Mouse (Mus musculus) kidney, adult 2 months (tissue): ENCODE data around the gene Agrp. TPM values are rescaled to one million over a fixed set of nuclear protein-coding genes. Genes with fewer than 3 reads are reported as not detected.

Experiments
- DNase-seq: peaks from one replicate; pipeline ENCODE4 v3.0.0; 2021
- H3K27ac ChIP-seq: fragments of 200-500 bp; 2 replicates; pipeline ENCODE4 v1.5.1; 2012; ENCODE audit warnings: low read depth, low read length, control low read depth, inconsistent platforms; ENCODE audit not compliant: insufficient read depth
- H3K27me3 ChIP-seq: fragments of 200-500 bp; replicated peaks from 2 replicates; pipeline ENCODE4 v1.6.1; 2012; ENCODE audit warnings: mild to moderate bottlenecking, moderate library complexity, low read length, inconsistent platforms; ENCODE audit not compliant: control insufficient read depth, insufficient read depth
- H3K36me3 ChIP-seq: fragments of 200-500 bp; 2 replicates; pipeline ENCODE4 v1.6.1; 2012; ENCODE audit warnings: mild to moderate bottlenecking, moderate library complexity, low read length, inconsistent platforms; ENCODE audit not compliant: control insufficient read depth, insufficient read depth
- H3K4me1 ChIP-seq: fragments of 200-500 bp; 2 replicates; pipeline ENCODE4 v1.6.1; 2011; ENCODE audit warnings: low read length; ENCODE audit not compliant: control insufficient read depth, insufficient read depth
- H3K4me3 ChIP-seq: fragments of 200-500 bp; 2 replicates; pipeline ENCODE4 v1.5.1; 2011; ENCODE audit warnings: mild to moderate bottlenecking, low read depth, low read length, control low read depth; ENCODE audit not compliant: insufficient read depth
- CTCF ChIP-seq: fragments of 200-500 bp; conservative IDR thresholded peaks from 2 replicates; pipeline ENCODE4 v1.5.1; 2011; ENCODE audit warnings: low read depth, mild to moderate bottlenecking, control low read depth, low read length, moderate library complexity, mixed read lengths; ENCODE audit not compliant: insufficient read depth, insufficient read length
- POLR2A ChIP-seq: fragments of 200-500 bp; IDR thresholded peaks from one replicate; pipeline ENCODE4 v1.6.1; 2011; ENCODE audit warnings: low read depth, low read length, control low read depth
- WGBS: fragments of 180-500 bp; shearing (Covaris S2); methylation state at CpG from one replicate; pipeline ENCODE4 v1.1.7; 2018; 5-methylcytosine and 5-hydroxymethylcytosine counted together
- polyA plus RNA-seq: library from polyadenylated mRNA; depleted of rRNA; stranded (reverse); fragments of >200 nt; gene quantifications from 2 replicates; pipeline ENCODE4 v1.2.3, GENCODE M21; 2012; rRNA removed

The Agrp gene
- 0.13 and 0.31 TPM in 2 replicates for polyA plus RNA-seq

- no peak for TF ChIP-seq POLR2A
- no peak for TF ChIP-seq CTCF
- Histone ChIP-seq H3K4me1 (peaks cover 7% of the 10 kb centered on the region; the same call in 1 of the 2 replicates), H3K27ac (peak within 1 kb of the TSS; percentile 96), H3K36me3 (no peaks in the 10 kb centered on the region), H3K27me3 (no peaks in the 10 kb centered on the region), H3K4me3 (peak within 1 kb of the TSS; percentile 88)
- under 1% methylated on average over 60 of the region's 63 CpGs for WGBS
- DNase-seq: no peak
Observed at GRCm38 (mm10) chr8:105636963-105637510, at the start of gene Agrp. Gene Agrp, minus strand, starts transcription at chr8:105637393.

DNA sequence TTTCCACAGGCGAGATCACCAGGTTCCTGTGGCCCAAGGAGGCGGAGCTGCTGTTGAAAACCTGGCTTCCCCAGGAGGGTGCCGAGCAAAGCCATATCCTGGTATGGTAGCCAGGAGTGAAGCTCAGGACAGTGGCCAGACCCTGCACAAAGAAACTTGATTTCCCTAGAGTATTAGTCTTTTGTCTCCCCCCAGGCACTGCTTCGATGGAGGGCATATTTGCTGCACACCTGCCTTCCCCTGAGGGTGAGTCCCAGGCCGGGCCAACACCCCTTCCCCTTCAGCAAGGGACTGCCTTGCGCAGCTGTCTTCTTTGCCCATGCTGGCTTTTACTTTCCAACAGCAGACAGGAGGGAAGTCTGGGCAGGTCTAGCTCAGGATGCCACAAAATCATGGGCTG is 49.4 kb upstream of the Agrp start:
- Histone ChIP-seq H3K4me1 (no peaks in the 10 kb centered on the region), H3K27me3 (no peaks in the 10 kb centered on the region), H3K27ac (no peak overlapping the region), H3K4me3 (no peak overlapping the region), H3K36me3 (no peaks in the 10 kb centered on the region)
- WGBS: 64% methylated on average over 6 of the region's 6 CpGs
- no peak for DNase-seq
- TF ChIP-seq CTCF (no peak), POLR2A (no peak)

DNA sequence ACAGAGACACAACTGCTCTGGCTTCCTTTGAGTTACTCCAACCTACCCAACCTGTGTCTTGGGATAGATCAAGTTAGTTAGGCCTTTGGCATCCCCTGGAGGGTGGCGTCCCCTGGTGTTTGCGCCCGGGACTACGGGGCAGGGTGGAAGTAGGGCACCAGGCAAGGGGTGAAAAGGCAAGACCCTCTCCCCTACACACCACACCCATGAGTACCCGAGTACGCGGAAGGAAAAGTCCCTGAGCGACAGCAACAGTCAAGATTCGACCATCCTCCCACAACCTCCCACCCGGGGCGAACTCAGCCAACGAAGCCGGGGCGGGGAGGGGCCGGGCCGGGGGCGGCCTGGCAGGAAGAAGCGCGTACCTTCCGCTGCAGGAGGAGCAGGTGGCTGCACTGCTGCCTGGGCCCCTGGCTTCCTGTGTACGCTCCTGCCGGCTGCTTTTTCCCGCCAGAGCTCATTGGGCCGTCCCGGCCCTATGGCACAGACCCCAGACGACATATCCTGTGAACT is 48.7 kb upstream of the Agrp start, which contains the start of gene Carmil2:
TSS of gene Carmil2 (plus strand) at position 479 of the 513 bp plus-strand sequence.
- no peak within 1 kb of the TSS for H3K4me3 ChIP-seq
- peak; percentile 79 for TF ChIP-seq CTCF
- TF ChIP-seq POLR2A: no peak
- H3K4me1 ChIP-seq: no peaks in the 10 kb centered on the region
- no peaks in the 10 kb centered on the region for H3K36me3 ChIP-seq
- no peaks in the 10 kb centered on the region for H3K27me3 ChIP-seq
- no peak within 1 kb of the TSS for H3K27ac ChIP-seq
- WGBS: 10% methylated on average over 25 of the region's 26 CpGs
- peak; percentile 56 for DNase-seq

DNA sequence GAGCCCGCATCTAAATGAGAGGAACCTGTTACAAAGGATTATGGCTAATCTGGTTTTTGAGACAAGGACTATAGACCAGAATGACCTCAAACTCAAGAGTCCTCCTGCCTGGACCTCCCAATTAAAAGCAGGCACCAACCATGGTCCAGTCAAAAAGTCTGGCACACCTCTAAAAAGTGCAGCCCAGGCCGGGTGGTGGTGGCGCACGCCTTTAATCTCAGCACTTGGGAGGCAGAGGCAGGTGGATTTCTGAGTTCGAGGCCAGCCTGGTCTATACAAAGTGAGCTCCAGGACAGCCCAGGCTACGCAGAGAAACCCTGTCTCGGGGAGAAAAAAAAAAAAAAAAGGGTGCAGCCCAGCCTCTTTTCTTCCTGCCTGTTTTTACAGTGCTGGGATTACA is 48.1 kb upstream of the Agrp start:
- WGBS: 76% methylated on average over 7 of the region's 7 CpGs

DNA sequence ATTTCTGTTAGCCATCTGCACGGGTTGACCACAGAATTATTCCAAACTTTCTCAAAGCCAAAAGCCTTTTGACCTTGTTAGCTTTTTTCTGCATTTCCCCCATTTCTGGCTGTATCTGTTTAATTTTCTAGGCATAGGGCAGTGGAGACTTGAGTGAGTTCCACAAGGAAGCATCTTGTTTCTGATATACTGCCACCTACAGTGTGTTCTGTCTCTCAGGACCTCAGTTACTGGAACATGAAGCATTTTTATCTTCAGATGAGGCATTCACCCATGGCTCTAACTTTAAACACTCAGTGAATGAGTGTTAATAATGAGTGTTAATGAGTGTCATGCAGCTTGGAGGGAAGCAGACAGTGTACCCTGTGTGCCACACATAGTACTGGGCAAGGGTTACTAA is 40.7 kb upstream of the Agrp start:
- peaks cover 12% of the 10 kb centered on the region for H3K36me3 ChIP-seq
- no peaks in the 10 kb centered on the region for H3K4me1 ChIP-seq
- TF ChIP-seq POLR2A (no peak), CTCF (no peak)
- H3K27me3 ChIP-seq: no peaks in the 10 kb centered on the region
- WGBS: 57% methylated on average over 1 of the region's 1 CpGs
- H3K27ac ChIP-seq: no peak overlapping the region
- DNase-seq: no peak
- no peak overlapping the region for H3K4me3 ChIP-seq

More for the DNA sequence above, 48.1 kb upstream of the Agrp start:
- no peak overlapping the region for H3K4me3 ChIP-seq
- H3K4me1 ChIP-seq: no peaks in the 10 kb centered on the region
- H3K36me3 ChIP-seq: peaks cover 3% of the 10 kb centered on the region; the same call in 1 of the 2 replicates
- TF ChIP-seq CTCF (no peak), POLR2A (no peak)
- no peak overlapping the region for H3K27ac ChIP-seq
- DNase-seq: no peak
- no peaks in the 10 kb centered on the region for H3K27me3 ChIP-seq

DNA sequence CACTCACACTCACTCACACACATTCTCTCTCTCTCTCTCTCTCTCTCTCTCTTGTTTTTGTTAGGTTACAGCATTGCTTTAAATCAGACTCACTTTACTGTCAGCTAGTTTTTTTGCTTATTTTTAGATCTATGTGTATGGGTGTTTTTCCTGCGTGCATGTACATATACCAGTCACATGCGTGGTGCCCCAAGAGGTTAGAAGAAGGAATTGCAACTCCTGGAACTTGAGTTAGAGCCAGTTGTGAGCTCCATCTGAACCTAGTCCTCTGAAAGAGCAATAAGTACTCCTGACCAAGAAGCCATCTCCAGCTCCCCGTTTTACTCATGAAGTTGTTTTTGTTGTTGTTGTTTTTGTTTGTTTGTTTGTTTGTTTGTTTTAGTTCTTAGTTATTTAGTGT is 24.0 kb upstream of the Agrp start:
- no peak for TF ChIP-seq POLR2A
- TF ChIP-seq CTCF: peak; percentile 33; the same call in 1 of the 2 replicates
- H3K36me3 ChIP-seq: no peaks in the 10 kb centered on the region; the same call in 1 of the 2 replicates
- H3K4me3 ChIP-seq: no peak overlapping the region
- no peaks in the 10 kb centered on the region for H3K27me3 ChIP-seq
- H3K27ac ChIP-seq: no peak overlapping the region
- WGBS: 58% methylated on average over 3 of the region's 3 CpGs
- DNase-seq: peak; percentile 50
- H3K4me1 ChIP-seq: no peaks in the 10 kb centered on the region

DNA sequence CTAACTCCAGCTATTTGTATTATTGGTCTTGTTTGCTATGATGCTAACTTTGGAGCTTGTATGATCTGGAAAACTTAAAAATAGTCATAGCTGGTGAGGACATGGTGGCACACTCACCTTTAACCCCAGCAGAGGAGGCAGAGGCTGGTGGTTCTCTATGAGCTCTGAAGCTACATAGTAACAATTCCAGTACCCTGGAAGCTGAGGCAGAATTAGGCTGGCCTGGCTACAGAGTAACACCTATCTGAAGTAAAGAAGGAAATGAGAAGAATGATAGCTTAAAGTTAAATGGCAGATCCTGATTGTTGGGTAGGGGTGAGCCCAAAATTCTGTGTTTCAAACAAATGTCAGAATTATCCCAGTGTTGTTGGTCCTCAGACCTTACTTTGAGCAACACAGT is 20.4 kb upstream of the Agrp start:
- Histone ChIP-seq H3K4me3 (no peak overlapping the region), H3K27ac (no peak overlapping the region), H3K36me3 (no peaks in the 10 kb centered on the region), H3K4me1 (no peaks in the 10 kb centered on the region), H3K27me3 (no peaks in the 10 kb centered on the region)
- no peak for TF ChIP-seq CTCF
- no peak for TF ChIP-seq POLR2A
- no peak for DNase-seq
